Mouse (Mus musculus) lung, postnatal 36 days (tissue): ENCODE measurements at regions not wholly inside any gene's neighbourhood (a gene's known extent, or its start where the extent isn't known, plus 50 kb on each side); places are given as distances from the start of the nearest gene placed in this dataset.
"Not testable (repeated sequence)": the region's sequence is repeated elsewhere in the genome, so short reads cannot be mapped to it uniquely, and the experiment has no call there.

Experiments
- DNase-seq: peaks from one replicate; pipeline ENCODE4 v3.0.0; 2022; ENCODE audit warnings: mixed read lengths

- no peak for DNase-seq
Measured at GRCm38 (mm10) chr19:59516957-59517356, 58.8 kb downstream of the Emx2 start.

- no peak for DNase-seq
Measured at GRCm38 (mm10) chr19:59519156-59519555, 61.0 kb downstream of the Emx2 start.

- DNase-seq: no peak
Measured at GRCm38 (mm10) chr19:59522176-59522575, 64.0 kb downstream of the Emx2 start.

- no peak for DNase-seq
Measured at GRCm38 (mm10) chr19:59523356-59523755, 65.2 kb downstream of the Emx2 start.

GRCm38 (mm10) chr19:59564101-59564500, 105.9 kb downstream of the Emx2 start:
- no peak for DNase-seq

- DNase-seq: no peak
Measured at GRCm38 (mm10) chr19:59568907-59569306, 110.7 kb downstream of the Emx2 start.

GRCm38 (mm10) chr19:59569590-59569989, 111.4 kb downstream of the Emx2 start:
- not testable (repeated sequence) for DNase-seq

GRCm38 (mm10) chr19:59574346-59574745, 116.2 kb downstream of the Emx2 start:
- DNase-seq: no peak

GRCm38 (mm10) chr19:59577886-59578285, 119.7 kb downstream of the Emx2 start:
- no peak for DNase-seq

GRCm38 (mm10) chr19:59579676-59580075, 121.5 kb downstream of the Emx2 start:
- DNase-seq: no peak

- DNase-seq: peak; percentile 13
Measured at GRCm38 (mm10) chr19:59585835-59586234, 127.7 kb downstream of the Emx2 start.

GRCm38 (mm10) chr19:59587303-59587702, 129.1 kb downstream of the Emx2 start:
- no peak for DNase-seq

GRCm38 (mm10) chr19:59588068-59588522, 129.9 kb downstream of the Emx2 start:
- DNase-seq: peak; percentile 17

- no peak for DNase-seq
Measured at GRCm38 (mm10) chr19:59590021-59590420, 131.8 kb downstream of the Emx2 start.

GRCm38 (mm10) chr19:59592060-59592459, 133.9 kb downstream of the Emx2 start:
- DNase-seq: no peak

GRCm38 (mm10) chr19:59624288-59624795, 166.2 kb downstream of the Emx2 start:
- no peak for DNase-seq

GRCm38 (mm10) chr19:59627681-59628080, 169.5 kb downstream of the Emx2 start:
- DNase-seq: no peak

GRCm38 (mm10) chr19:59628296-59629160, 170.4 kb downstream of the Emx2 start:
- DNase-seq: no peak

GRCm38 (mm10) chr19:59629161-59629445, 170.9 kb downstream of the Emx2 start:
- no peak for DNase-seq

- DNase-seq: no peak
Measured at GRCm38 (mm10) chr19:59630095-59630494, 171.9 kb downstream of the Emx2 start.

- DNase-seq: no peak
Measured at GRCm38 (mm10) chr19:59630706-59631105, 172.5 kb downstream of the Emx2 start.

- no peak for DNase-seq
Measured at GRCm38 (mm10) chr19:59631541-59631940, 173.4 kb downstream of the Emx2 start.

GRCm38 (mm10) chr19:59636271-59636670, 178.1 kb downstream of the Emx2 start:
- DNase-seq: no peak

- DNase-seq: no peak
Measured at GRCm38 (mm10) chr19:59642606-59643005, 184.4 kb downstream of the Emx2 start.

GRCm38 (mm10) chr19:59646231-59646630, 188.1 kb downstream of the Emx2 start:
- DNase-seq: no peak
